Mouse (Mus musculus): ENCODE measurements at regions not wholly inside any gene's neighbourhood (a gene's known extent, or its start where the extent isn't known, plus 50 kb on each side); places are given as distances from the start of the nearest gene placed in this dataset.

GRCm38 (mm10) chrX:13344701-13345100, 63.9 kb downstream of the Ddx3x start:
- no peak for TF ChIP-seq CTCF (IDR thresholded peaks at IDR 0.05; ENCODE audit: control insufficient read depth, insufficient read depth, insufficient read length)
- no peak for TF ChIP-seq USF1 (IDR thresholded peaks at IDR 0.05; ENCODE audit: low read depth)
- no peak for TF ChIP-seq MYOD1 (IDR thresholded peaks at IDR 0.05; ENCODE audit: control insufficient read depth, insufficient read length, low read depth)
- TF ChIP-seq MAX (IDR thresholded peaks at IDR 0.05): no peak
- TF ChIP-seq FOSL1 (IDR thresholded peaks at IDR 0.05; ENCODE audit: insufficient read depth, low read length, poor library complexity, severe bottlenecking): no peak
